Mouse (Mus musculus) limb, embryonic 14.5 days (tissue): Measurements from ENCODE around the gene Galk2. TPM values are rescaled to one million over a fixed set of nuclear protein-coding genes. Genes with fewer than 3 reads are reported as not detected.

ENCODE experiments used
- ATAC-seq: fragments of 200-750 bp; cut with Nextera tagmentation; 2 replicates; pipeline ENCODE4 v1.8.0; 2017; ENCODE audit warnings: low read depth, moderate number of reproducible peaks, moderate TSS enrichment; ENCODE audit not compliant: low FRiP score
- DNase-seq: peaks from one replicate; pipeline ENCODE4 v3.0.0-alpha.2; 2015; ENCODE audit warnings: low spot score
- H3K27ac ChIP-seq: fragments of 300-500 bp; sonication (generic); replicated peaks from 2 replicates; pipeline ENCODE4 v1.5.1; 2014; ENCODE audit warnings: low read depth, mild to moderate bottlenecking, low read length, moderate library complexity, mixed read lengths
- H3K27me3 ChIP-seq: fragments of 300-500 bp; sonication (generic); 2 replicates; pipeline ENCODE4 v1.6.1; 2014; ENCODE audit warnings: low read length, mixed read lengths; ENCODE audit not compliant: control insufficient read depth, insufficient read depth
- H3K36me3 ChIP-seq: fragments of 300-500 bp; sonication (generic); 2 replicates; pipeline ENCODE4 v1.6.1; 2014; ENCODE audit warnings: mild to moderate bottlenecking, low read length, moderate library complexity, mixed read lengths; ENCODE audit not compliant: control insufficient read depth, insufficient read depth
- H3K4me1 ChIP-seq: fragments of 300-500 bp; sonication (generic); 2 replicates; pipeline ENCODE4 v1.6.1; 2014; ENCODE audit warnings: antibody characterized with exemption, low read length, mixed read lengths; ENCODE audit not compliant: control insufficient read depth, insufficient read depth
- H3K4me2 ChIP-seq: fragments of 300-500 bp; sonication (generic); replicated peaks from 2 replicates; pipeline ENCODE4 v1.6.1; 2014; ENCODE audit warnings: low read depth, mild to moderate bottlenecking, low read length, moderate library complexity; ENCODE audit not compliant: severe bottlenecking
- H3K4me3 ChIP-seq: fragments of 300-500 bp; sonication (generic); replicated peaks from 2 replicates; pipeline ENCODE4 v1.5.1; 2014; ENCODE audit warnings: low read length
- H3K9ac ChIP-seq: fragments of 300-500 bp; sonication (generic); 2 replicates; pipeline ENCODE4 v1.6.1; 2014; ENCODE audit warnings: mild to moderate bottlenecking, low read depth, low read length, moderate library complexity; ENCODE audit not compliant: severe bottlenecking
- H3K9me3 ChIP-seq: fragments of 300-500 bp; sonication (generic); 2 replicates; pipeline ENCODE4 v1.6.1; 2016; ENCODE audit warnings: low read length; ENCODE audit not compliant: control insufficient read depth
- POLR2A ChIP-seq: fragments of 200-500 bp; IDR thresholded peaks from 2 replicates; pipeline ENCODE4 v1.8.0; 2012; ENCODE audit warnings: inconsistent platforms, mild to moderate bottlenecking, moderate library complexity, borderline replicate concordance; ENCODE audit not compliant: insufficient read depth, insufficient read length; ENCODE audit errors: extremely low read depth
- WGBS: fragments of 180-500 bp; shearing (Covaris S2); extraction: QIAGEN DNeasy Blood & Tissue Kit; methylation state at CpG from one replicate; pipeline ENCODE4 v1.1.7; 2014; 5-methylcytosine and 5-hydroxymethylcytosine counted together
- polyA plus RNA-seq, 2 experiments: library from polyadenylated mRNA; depleted of rRNA in 1 of 2; stranded (reverse) in 1 of 2; unstranded in 1 of 2; fragments of >200 nt; fragmentation: Nextera tagmentation in 1 of 2; extraction: Ambion mirVana in 1 of 2; gene quantifications; 2 replicates each; pipeline versions ENCODE4 v1.2.1 to v1.2.3; 2012 to 2014

The Galk2 gene
- polyA plus RNA-seq, 2 experiments, result 30.5 to 43.4 TPM

DNA sequence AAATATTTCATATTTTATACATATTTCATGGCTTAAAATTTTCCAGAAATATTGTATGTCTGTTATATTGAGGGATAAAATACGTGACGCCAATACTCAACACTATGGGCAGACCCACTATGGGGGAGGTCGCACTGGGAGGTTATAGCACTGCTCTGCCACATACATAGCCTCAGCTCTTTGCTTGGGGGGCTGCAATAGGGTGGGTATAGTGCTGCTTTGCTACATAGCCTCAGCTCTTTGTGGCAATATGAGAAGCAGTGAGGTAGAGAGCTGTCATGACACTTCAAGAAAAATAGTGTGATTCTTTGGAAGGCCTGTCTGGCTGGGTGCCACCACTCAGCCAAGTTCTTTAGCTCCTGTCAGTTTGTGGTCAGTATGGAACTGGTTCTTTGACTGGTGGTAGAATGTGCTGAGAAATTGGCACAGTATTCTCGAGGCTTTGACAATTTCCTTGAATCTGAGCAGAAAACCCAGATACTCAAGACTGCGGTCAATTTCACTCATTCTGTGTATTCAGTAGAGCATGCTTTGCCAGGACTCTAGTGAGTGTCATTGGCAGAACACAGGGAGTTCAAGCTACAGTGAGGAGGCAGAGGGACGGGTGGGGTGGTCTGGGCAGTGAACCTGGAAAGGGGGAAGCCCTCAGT is 80.2 kb downstream of the Galk2 start:
- Histone ChIP-seq H3K27ac (no peak overlapping the region), H3K27me3 (no peaks in the 10 kb centered on the region), H3K9ac (no peak overlapping the region), H3K9me3 (no peaks in the 10 kb centered on the region), H3K4me1 (no peaks in the 10 kb centered on the region), H3K4me2 (no peak overlapping the region), H3K36me3 (no peaks in the 10 kb centered on the region; the same call in 1 of the 2 replicates), H3K4me3 (no peak overlapping the region)
- no peak for ATAC-seq
- TF ChIP-seq POLR2A, result no peak
- DNase-seq, result no peak
- 86% methylated on average over 6 of the region's 6 CpGs for WGBS

DNA sequence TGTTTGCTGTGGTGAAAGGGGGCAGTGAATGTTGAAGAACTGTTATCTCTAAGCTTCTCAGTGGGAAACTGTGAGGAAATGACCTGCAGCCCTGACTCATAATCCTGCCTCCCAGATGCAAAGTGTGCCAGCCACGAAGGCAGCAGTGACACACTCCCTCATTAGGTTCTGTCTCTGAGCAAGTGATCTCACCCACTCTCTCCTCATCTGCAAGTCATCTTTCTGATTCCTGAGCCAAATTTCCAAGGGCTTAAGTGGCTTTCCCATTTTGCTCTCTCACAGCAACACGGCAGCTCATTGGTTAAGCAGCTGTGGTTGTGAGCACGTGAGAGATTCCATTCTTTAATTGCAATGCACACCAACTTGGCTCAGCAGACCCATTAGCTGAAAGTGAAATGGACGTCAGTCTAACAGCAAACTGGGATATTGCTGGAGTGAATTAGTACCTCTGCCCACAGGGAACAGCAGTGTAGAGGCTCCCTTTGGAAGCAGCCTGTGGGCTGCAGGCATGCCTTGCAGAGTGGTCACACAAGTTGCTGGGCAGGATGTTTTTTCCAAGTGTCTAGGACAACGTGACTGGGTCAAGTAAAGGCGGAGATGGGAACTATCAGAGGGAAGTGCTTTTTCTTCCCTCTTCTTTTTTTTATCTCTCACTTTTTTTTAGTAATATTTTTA is 82.3 kb downstream of the Galk2 start:
- H3K4me1 ChIP-seq, result no peaks in the 10 kb centered on the region
- H3K9ac ChIP-seq, result no peak overlapping the region
- H3K9me3 ChIP-seq, result no peaks in the 10 kb centered on the region
- TF ChIP-seq POLR2A, result no peak
- ATAC-seq, result no peak
- H3K36me3 ChIP-seq, result no peaks in the 10 kb centered on the region; the same call in 1 of the 2 replicates
- no peak overlapping the region for H3K4me3 ChIP-seq
- 53% methylated on average over 6 of the region's 6 CpGs for WGBS
- H3K4me2 ChIP-seq, result no peak overlapping the region
- no peaks in the 10 kb centered on the region for H3K27me3 ChIP-seq
- no peak overlapping the region for H3K27ac ChIP-seq
- DNase-seq, result no peak

DNA sequence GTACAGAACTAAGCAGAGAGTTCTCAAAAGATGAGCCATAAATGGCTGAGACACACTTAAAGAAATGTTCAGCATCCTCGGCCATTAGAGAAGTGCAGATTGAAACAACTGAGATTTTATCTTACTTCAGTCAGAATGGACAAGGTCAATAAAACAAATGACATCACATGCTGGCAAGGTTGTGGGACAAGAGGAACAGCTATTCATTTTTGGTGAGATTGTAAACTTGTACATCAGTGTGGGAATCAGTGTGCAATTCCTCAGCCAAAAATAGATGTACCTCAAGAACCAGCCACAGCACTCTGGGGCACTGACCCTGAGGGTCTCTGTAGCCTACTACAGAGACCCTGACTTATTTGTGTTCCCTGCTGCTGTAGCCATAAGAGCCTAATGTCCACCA is 84.4 kb downstream of the Galk2 start:
- ATAC-seq, result no peak
- H3K27ac ChIP-seq, result no peak overlapping the region
- no peaks in the 10 kb centered on the region for H3K4me1 ChIP-seq
- peaks cover 4% of the 10 kb centered on the region; the same call in 1 of the 2 replicates for H3K36me3 ChIP-seq
- no peak for DNase-seq
- WGBS, result 82% methylated on average over 1 of the region's 1 CpGs
- H3K9me3 ChIP-seq, result no peaks in the 10 kb centered on the region
- H3K9ac ChIP-seq, result no peak overlapping the region
- no peak overlapping the region for H3K4me3 ChIP-seq
- no peaks in the 10 kb centered on the region for H3K27me3 ChIP-seq
- TF ChIP-seq POLR2A, result no peak
- H3K4me2 ChIP-seq, result no peak overlapping the region

DNA sequence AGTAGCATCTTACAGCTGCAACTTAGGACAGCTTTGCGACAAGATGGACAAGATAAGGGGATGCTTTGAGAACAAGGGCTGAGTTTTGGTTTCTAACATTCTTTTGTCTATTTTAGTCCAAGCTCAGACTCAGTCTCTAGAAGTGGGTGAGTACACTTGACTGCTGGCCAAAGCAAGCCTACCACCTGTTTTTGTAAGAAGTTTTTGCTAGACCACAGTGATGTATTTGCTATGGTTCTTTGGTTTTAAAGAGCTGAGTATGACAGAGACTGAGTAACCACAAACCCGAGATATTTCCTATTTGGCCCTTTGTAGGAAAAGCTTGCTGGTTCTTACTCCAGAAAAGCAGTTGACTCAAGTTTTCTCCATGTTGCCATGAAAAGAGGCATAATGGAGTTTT is 89.3 kb downstream of the Galk2 start:
- Histone ChIP-seq H3K4me3 (no peak overlapping the region), H3K36me3 (peaks cover 11% of the 10 kb centered on the region), H3K4me2 (no peak overlapping the region), H3K4me1 (no peaks in the 10 kb centered on the region), H3K27me3 (no peaks in the 10 kb centered on the region), H3K9ac (no peak overlapping the region), H3K9me3 (no peaks in the 10 kb centered on the region), H3K27ac (no peak overlapping the region)
- ATAC-seq (no peak), DNase-seq (no peak)
- TF ChIP-seq POLR2A, result no peak
- 91% methylated on average over 2 of the region's 2 CpGs for WGBS

DNA sequence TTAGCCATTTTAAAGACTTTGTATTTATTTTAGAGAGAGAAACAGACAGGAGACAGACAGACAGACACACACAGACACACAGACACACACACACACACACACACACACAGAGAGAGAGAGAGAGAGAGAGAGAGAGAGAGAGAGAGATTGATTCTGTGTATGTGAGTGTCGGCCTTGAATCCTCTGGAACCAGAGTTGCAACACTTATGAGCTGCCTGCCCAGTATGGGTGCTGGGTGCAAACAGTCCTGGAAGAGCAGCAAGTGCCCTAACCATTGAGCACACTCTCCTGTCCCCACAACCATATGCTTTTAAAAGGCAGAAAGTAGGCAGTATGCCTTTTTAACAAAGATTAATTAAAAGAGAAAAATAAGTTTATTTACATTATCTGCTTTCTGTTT is 109.9 kb downstream of the Galk2 start:
- ATAC-seq, result no peak

More for the DNA sequence above, 109.9 kb downstream of the Galk2 start:
- no peaks in the 10 kb centered on the region for H3K9me3 ChIP-seq
- 80% methylated on average over 1 of the region's 1 CpGs for WGBS
- DNase-seq, result no peak
- no peak overlapping the region for H3K9ac ChIP-seq
- H3K4me2 ChIP-seq, result no peak overlapping the region
- TF ChIP-seq POLR2A, result no peak
- no peaks in the 10 kb centered on the region for H3K27me3 ChIP-seq
- H3K4me3 ChIP-seq, result no peak overlapping the region
- H3K27ac ChIP-seq, result no peak overlapping the region
- H3K4me1 ChIP-seq, result peaks cover 4% of the 10 kb centered on the region; the same call in 1 of the 2 replicates
- no peaks in the 10 kb centered on the region for H3K36me3 ChIP-seq
